Mouse (Mus musculus): ENCODE data around the gene Rln3.
A peak's percentile ranks its signal among the peaks of the same experiment; 100 is the strongest.
"Not testable (repeated sequence)": the region's sequence is repeated elsewhere in the genome, so short reads cannot be mapped to it uniquely, and the experiment has no call there.

Gene Rln3

GRCm38 (mm10) chr8:84021569-84021968 is 23.2 kb downstream of the Rln3 start:
- peak; percentile 86 for DNase-seq (ENCODE audit: low read depth, low spot score)

GRCm38 (mm10) chr8:84021096-84021495 is 23.7 kb downstream of the Rln3 start, which contains the start of gene Palm3:
Gene Palm3 (plus strand): TSS chr8:84021471.
- peak; percentile 66 for DNase-seq (ENCODE audit: low read depth, low spot score)

- no peak for DNase-seq (ENCODE audit: low read depth, low spot score)
Measured at GRCm38 (mm10) chr8:84019738-84020137, 25.1 kb downstream of the Rln3 start.

GRCm38 (mm10) chr8:84015833-84016232 is 29.0 kb downstream of the Rln3 start:
- DNase-seq (ENCODE audit: low read depth, low spot score), result peak; percentile 62

DNA sequence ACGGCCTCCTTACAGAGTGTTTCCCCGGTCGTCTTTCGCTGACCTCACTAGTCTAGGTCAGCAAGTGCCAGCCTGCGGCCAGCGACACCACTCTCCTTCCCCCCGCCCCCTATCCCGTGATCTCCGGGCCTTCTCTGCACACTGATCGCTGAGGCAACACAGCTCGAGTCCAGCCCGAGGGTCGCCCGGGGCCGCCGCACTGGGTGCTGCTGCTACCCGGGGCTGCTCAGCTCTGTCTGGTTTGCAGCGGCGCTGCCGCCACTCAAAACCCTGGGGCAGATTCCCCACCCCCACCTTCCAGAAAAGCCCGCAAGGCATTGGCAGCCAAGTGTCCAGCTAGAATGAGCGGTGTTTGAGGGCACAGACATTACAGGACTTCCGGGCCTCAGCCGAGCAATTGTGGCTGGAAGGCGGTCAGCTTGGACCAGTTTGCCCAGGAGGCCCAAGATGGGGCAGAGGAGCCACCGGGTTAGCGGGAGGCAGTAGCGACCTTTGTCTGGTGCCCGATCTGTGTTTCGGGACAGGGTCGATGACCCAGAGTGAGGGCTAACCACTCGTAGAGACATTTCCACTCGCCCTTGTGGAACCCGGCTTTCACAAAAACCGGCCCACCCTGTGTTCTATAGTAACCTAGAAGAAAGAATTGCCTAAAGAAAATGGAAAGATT is 32.2 kb downstream of the Rln3 start:
- DNase-seq (ENCODE audit: low read depth, low spot score), result no peak

GRCm38 (mm10) chr8:84011705-84012498 is 32.9 kb downstream of the Rln3 start, which contains the start of gene 2210011C24Rik:
Gene 2210011C24Rik (minus strand): TSS chr8:84012171.
- peak; percentile 75 for DNase-seq (ENCODE audit: low read depth, low spot score)

DNA sequence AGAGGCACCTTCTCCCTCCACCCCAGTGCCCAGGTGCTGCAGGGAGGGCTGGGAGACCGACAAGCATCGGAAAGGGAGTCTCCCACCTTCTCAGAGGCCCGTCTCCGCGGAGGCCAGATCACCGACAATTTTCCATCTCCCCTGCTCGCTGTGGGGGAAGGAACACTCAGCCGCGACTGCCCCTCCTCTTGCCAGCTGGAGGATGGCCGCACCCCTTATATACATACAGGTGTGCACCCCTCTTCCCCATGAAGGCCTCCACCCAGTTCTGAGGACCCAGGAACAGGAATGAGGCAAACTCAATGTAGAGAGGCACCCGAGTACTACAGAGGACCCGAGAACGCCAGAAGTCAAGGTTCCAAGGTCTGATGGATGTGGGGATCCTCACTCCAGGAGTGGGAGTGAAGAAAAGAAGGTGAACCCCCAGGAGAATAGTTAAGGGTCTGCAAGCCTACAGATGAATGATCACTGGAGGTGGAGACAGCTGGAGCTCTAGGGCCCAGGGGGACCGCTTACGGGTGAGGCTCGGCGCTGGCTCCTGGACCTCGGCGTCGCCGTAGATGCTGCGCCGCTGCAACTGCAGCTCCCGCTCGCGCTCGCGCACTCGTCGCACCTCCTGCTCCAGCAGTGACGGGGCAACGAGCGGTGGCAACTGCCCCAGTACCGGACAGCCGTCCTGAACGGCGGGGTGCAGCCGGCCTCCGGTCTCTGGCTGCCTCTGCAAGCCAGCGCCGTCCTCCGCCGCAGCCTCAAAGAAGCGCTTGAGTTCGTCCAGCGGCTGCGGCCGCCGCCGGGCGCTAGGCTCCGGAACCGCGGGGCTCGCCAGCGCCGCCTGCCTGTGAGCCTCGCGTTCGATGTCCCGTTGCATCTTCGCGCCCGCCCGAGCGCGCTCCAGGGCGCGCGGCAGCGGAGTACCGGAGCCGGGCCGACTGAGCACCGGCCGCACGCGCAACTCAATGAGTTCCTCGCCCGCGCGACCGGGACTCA is 33.9 kb downstream of the Rln3 start:
- peak; percentile 59 for DNase-seq (ENCODE audit: low read depth, low spot score)

GRCm38 (mm10) chr8:84009876-84010275 is 34.9 kb downstream of the Rln3 start:
- peak; percentile 90 for DNase-seq (ENCODE audit: low read depth, low spot score)

GRCm38 (mm10) chr8:84008362-84008761 is 36.4 kb downstream of the Rln3 start:
- peak; percentile 95 for DNase-seq (ENCODE audit: low read depth, low spot score)

- not testable (repeated sequence) for DNase-seq (ENCODE audit: low read depth, low spot score)
Measured at GRCm38 (mm10) chr8:84005502-84005901, 39.3 kb downstream of the Rln3 start.

- DNase-seq (ENCODE audit: low read depth, low spot score), result peak; percentile 98
Measured at GRCm38 (mm10) chr8:84004533-84005201, 40.1 kb downstream of the Rln3 start.

DNA sequence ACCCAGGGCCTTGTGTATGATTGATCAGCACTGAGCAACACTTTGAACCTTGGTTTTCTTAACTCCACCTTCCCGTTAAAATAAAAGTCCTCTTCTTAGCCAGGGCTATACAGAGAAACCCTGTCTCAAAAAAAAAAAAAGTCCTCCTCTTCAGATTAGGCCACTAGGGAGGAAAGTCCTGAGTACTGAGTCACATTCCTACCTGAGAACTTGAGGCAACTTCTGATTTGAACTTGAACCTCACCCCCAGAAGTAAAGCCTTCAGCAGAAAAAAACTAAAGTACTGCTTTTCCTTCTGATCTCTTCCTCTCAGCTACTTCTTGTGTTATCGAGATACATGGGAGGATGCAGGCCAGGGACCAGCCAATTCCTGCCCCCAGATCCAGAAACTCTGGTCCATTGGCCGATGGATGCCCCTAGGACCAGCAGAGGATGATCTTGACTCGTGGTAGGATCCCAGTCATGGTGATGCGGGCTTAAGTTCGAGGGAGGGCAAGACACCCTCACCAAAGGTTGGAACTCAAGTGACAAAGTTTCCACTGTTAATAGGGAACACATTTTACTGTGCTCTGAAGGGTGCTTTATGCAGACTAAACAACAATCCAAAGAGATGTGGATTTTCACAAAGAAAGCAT is 41.1 kb downstream of the Rln3 start:
- no peak for DNase-seq (ENCODE audit: low read depth, low spot score)

DNA sequence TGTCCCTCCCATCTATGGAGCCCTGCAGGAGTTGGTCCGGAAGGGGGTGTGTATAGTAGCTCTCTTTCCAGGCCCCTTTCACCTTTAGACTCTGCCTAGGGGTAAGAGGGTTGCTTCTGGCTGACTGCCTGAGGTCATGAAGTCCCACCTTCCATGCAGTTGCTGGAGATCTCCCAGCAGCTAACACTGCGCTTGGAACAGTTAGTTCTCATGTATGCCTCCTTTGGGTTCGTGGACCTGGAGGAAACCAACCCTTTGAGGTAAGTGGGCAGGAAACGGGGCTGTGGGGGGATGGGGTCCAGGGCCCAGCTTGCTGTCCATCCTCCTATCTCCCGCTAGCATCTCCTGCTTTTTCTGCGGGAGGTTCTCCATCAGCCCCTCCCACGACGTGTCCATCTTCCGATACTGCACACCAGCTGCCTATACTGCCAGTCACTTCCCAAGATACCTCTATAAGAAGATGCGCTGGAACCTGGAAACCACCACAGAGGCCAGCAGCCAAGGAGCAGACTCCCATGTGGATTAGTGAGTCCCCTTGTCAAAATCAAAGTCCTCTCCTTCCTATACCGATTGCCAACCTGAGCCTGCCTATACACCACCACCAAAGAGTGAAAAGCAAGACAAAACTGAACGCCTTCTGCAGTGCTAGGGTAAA is 41.7 kb downstream of the Rln3 start:
- no peak for DNase-seq (ENCODE audit: low read depth, low spot score)

DNA sequence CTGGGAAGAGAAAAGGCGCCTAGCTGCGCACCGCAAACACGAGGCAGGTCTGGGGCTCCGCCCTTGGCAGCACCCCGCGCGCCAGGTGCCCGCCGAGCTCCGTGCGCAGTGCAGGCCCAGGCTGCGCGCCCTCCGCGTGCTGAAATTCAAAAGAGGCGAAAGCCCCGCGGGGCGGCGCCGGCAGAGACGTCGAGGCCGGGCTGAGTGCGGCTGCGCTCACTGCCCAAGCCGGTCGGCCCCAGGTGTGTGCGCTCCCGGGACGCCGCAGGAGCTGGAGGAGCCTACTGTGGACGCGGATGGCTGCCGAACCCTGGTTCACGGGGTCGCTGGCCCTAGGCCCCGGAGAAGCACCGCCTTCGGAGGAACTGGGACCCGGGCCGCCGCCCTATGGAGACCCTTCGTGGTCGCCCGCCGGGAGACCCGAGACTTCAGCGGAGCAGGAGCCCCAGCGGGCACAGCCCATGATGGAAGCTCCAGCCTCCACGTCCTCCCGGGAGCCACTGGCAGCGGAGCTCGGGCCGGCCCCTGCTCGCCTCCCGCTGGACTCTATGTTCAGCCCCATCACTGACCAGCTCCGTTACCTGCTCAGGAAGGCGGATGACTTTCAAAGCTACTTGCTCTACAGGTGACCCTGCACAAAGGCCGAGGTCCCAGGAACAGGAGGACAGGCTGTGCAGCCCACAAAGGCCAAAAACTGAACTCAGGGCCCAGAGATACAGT is 43.4 kb downstream of the Rln3 start, which contains the start of gene 1700067K01Rik:
Gene 1700067K01Rik, plus strand, starts transcription at position 222 of the 720 bp plus-strand sequence.
- DNase-seq (ENCODE audit: low read depth, low spot score), result peak; percentile 62

DNA sequence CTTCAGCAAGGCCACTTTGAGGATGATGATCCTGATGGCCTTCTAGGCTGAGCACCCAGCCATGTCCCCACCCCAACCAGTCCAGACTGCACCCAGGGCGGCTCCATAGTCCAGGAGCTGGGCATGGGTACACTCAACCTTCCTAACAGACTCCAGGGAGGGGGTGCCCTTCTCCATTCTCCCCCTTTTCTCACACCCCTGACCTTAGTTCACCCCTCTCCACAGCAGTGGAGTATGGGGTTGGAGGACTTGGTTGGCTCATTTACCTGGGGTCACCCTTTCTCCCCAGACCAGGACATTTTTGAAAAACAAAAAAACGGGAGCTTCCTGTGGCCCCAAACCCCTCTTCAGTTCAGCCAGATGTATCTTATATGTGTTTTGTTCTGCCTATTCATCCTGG is 45.0 kb downstream of the Rln3 start:
- no peak for DNase-seq (ENCODE audit: low read depth, low spot score)

- DNase-seq (ENCODE audit: low read depth, low spot score), result no peak
Measured at GRCm38 (mm10) chr8:83999057-83999705, 45.6 kb downstream of the Rln3 start.

- peak; percentile 92 for DNase-seq (ENCODE audit: low read depth, low spot score)
Measured at GRCm38 (mm10) chr8:83998231-83999056, 46.4 kb downstream of the Rln3 start.
